Mouse (Mus musculus) bone marrow, adult 2 months (tissue): ENCODE results near the gene Tmem50a.

Experiments
- CTCF ChIP-seq: fragments of 200-500 bp; IDR thresholded peaks from 2 replicates; pipeline ENCODE4 v1.5.1; 2011; ENCODE audit warnings: low read length, control low read depth; ENCODE audit not compliant: control insufficient read depth, insufficient read depth
- POLR2A ChIP-seq: fragments of 200-500 bp; IDR thresholded peaks from 2 replicates; pipeline ENCODE4 v1.6.1; 2011; ENCODE audit warnings: low read depth, mild to moderate bottlenecking, control low read depth, low read length, borderline replicate concordance; ENCODE audit not compliant: control insufficient read depth

- TF ChIP-seq CTCF (peak; percentile 52; the same call in 1 of the 2 replicates), POLR2A (no peak)
These were observed 41.5 kb upstream of the Tmem50a start for GRCm38 (mm10) chr4:134956328-134956727.
